Mouse (Mus musculus) limb, embryonic 14.5 days (tissue): ENCODE results near the gene Sumf2. TPM values are rescaled to one million over a fixed set of nuclear protein-coding genes. Genes with fewer than 3 reads are reported as not detected.

ENCODE experiments used
- ATAC-seq: fragments of 200-750 bp; cut with Nextera tagmentation; 2 replicates; pipeline ENCODE4 v1.8.0; 2017; ENCODE audit warnings: low read depth, moderate number of reproducible peaks, moderate TSS enrichment; ENCODE audit not compliant: low FRiP score
- DNase-seq: peaks from one replicate; pipeline ENCODE4 v3.0.0-alpha.2; 2015; ENCODE audit warnings: low spot score
- H3K27ac ChIP-seq: fragments of 300-500 bp; sonication (generic); replicated peaks from 2 replicates; pipeline ENCODE4 v1.5.1; 2014; ENCODE audit warnings: low read depth, mild to moderate bottlenecking, low read length, moderate library complexity, mixed read lengths
- H3K27me3 ChIP-seq: fragments of 300-500 bp; sonication (generic); 2 replicates; pipeline ENCODE4 v1.6.1; 2014; ENCODE audit warnings: low read length, mixed read lengths; ENCODE audit not compliant: control insufficient read depth, insufficient read depth
- H3K36me3 ChIP-seq: fragments of 300-500 bp; sonication (generic); 2 replicates; pipeline ENCODE4 v1.6.1; 2014; ENCODE audit warnings: mild to moderate bottlenecking, low read length, moderate library complexity, mixed read lengths; ENCODE audit not compliant: control insufficient read depth, insufficient read depth
- H3K4me1 ChIP-seq: fragments of 300-500 bp; sonication (generic); 2 replicates; pipeline ENCODE4 v1.6.1; 2014; ENCODE audit warnings: antibody characterized with exemption, low read length, mixed read lengths; ENCODE audit not compliant: control insufficient read depth, insufficient read depth
- H3K4me2 ChIP-seq: fragments of 300-500 bp; sonication (generic); replicated peaks from 2 replicates; pipeline ENCODE4 v1.6.1; 2014; ENCODE audit warnings: low read depth, mild to moderate bottlenecking, low read length, moderate library complexity; ENCODE audit not compliant: severe bottlenecking
- H3K4me3 ChIP-seq: fragments of 300-500 bp; sonication (generic); replicated peaks from 2 replicates; pipeline ENCODE4 v1.5.1; 2014; ENCODE audit warnings: low read length
- H3K9ac ChIP-seq: fragments of 300-500 bp; sonication (generic); 2 replicates; pipeline ENCODE4 v1.6.1; 2014; ENCODE audit warnings: mild to moderate bottlenecking, low read depth, low read length, moderate library complexity; ENCODE audit not compliant: severe bottlenecking
- H3K9me3 ChIP-seq: fragments of 300-500 bp; sonication (generic); 2 replicates; pipeline ENCODE4 v1.6.1; 2016; ENCODE audit warnings: low read length; ENCODE audit not compliant: control insufficient read depth
- POLR2A ChIP-seq: fragments of 200-500 bp; IDR thresholded peaks from 2 replicates; pipeline ENCODE4 v1.8.0; 2012; ENCODE audit warnings: inconsistent platforms, mild to moderate bottlenecking, moderate library complexity, borderline replicate concordance; ENCODE audit not compliant: insufficient read depth, insufficient read length; ENCODE audit errors: extremely low read depth
- WGBS: fragments of 180-500 bp; shearing (Covaris S2); extraction: QIAGEN DNeasy Blood & Tissue Kit; methylation state at CpG from one replicate; pipeline ENCODE4 v1.1.7; 2014; 5-methylcytosine and 5-hydroxymethylcytosine counted together
- polyA plus RNA-seq, 2 experiments: library from polyadenylated mRNA; depleted of rRNA in 1 of 2; stranded (reverse) in 1 of 2; unstranded in 1 of 2; fragments of >200 nt; fragmentation: Nextera tagmentation in 1 of 2; extraction: Ambion mirVana in 1 of 2; gene quantifications; 2 replicates each; pipeline versions ENCODE4 v1.2.1 to v1.2.3; 2012 to 2014

Sumf2 gene
- 50.1 and 55.9 TPM in 2 replicates for polyA plus RNA-seq (2012; rRNA removed)
- 53.8 and 61.3 TPM in 2 replicates for polyA plus RNA-seq (2014; fragmentation: Nextera tagmentation; extraction: Ambion mirVana)

DNA sequence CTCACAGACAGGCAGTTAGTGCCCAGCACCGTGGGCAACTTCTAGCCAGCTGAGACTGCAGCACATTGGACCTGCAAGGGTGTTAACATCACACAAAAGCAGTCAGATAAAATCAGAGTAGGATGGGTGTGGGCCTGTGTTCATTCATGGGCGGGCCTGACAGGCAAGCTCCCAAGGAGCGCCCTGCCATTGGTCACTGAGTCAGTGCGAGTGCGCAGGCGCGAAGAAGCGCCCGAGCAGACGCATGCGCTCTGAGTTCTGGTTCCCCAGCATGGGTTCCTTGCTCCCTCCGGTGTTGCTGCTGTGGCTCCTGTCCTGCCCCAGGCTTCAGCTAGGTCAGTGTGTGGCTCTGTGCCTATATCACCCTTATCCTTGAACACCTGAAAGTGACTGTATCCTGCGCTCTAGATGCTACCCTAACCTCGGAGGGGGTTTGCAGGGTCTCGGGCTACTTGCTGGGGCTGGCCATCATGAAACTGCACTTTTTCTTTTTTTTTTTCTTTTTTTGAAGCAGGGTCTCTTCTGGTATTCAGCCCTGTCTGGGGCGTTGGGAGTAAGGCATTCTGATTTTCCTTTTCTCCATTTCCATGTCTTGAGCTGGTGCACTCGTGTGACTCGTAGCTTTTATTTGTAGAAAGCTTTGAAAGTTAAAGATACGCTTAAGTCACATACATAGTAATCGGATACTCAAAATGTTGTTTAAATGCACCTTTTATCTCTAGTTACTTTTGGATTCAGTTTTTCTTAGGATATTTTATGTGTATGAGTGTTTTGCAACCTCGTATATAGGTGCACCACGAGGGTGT is at the start of gene Sumf2:
TSS of gene Sumf2 (plus strand) at position 235 of the 806 bp plus-strand sequence.
- DNase-seq = peak; percentile 96
- Histone ChIP-seq H3K4me3 (peak within 1 kb of the TSS; percentile 72), H3K9ac (peak within 1 kb of the TSS; percentile 73), H3K36me3 (peaks cover 28% of the 10 kb centered on the region), H3K27ac (peak within 1 kb of the TSS; percentile 46; the same call in 1 of the 2 replicates), H3K4me1 (peaks cover 4% of the 10 kb centered on the region), H3K27me3 (no peaks in the 10 kb centered on the region), H3K9me3 (no peaks in the 10 kb centered on the region), H3K4me2 (peak within 1 kb of the TSS; percentile 51)
- peak; percentile 98 for ATAC-seq
- peak; percentile 90; the same call in 1 of the 2 replicates for TF ChIP-seq POLR2A
- 11% methylated on average over 22 of the region's 22 CpGs for WGBS

DNA sequence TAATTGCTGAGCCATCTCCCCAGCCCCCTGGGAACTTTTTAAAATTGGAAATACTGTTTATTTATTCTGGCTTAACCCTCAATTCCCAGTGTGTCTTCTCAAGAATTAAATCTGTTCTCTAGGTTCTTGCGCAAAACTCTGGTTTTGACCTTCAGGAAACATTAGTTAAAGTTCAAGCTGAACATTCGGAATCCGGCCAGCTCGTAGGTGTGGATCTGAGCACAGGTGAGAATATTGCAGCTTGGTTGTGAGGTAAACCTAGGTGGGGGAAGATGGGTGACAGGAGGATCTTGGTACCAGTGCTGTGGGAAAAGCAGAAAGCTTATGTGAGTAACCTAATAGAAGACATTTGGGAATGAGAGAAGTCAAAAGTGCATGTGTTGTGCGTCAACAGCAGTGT is 1.9 kb upstream of the Sumf2 start:
- 92% methylated on average over 5 of the region's 5 CpGs for WGBS
- H3K27ac ChIP-seq = no peak overlapping the region
- no peaks in the 10 kb centered on the region for H3K9me3 ChIP-seq
- peaks cover 23% of the 10 kb centered on the region for H3K36me3 ChIP-seq
- ATAC-seq (no peak), DNase-seq (no peak)
- no peaks in the 10 kb centered on the region for H3K27me3 ChIP-seq
- TF ChIP-seq POLR2A = no peak
- peaks cover 4% of the 10 kb centered on the region for H3K4me1 ChIP-seq
- H3K4me2 ChIP-seq = no peak overlapping the region
- no peak overlapping the region for H3K4me3 ChIP-seq
- H3K9ac ChIP-seq = no peak overlapping the region

DNA sequence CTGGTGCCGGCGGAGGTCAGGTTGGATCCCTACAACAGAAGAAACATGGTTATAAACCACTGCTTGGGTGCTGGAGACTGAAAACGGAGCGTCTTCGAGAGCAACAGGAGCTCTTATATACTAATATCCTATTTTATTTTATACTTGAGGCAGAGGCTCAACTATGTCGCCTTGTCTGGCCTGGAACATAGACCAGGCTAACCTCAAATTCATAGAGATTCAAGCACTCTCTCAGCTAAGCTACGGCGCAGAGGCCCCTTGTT is 703 bp downstream of the Sumf2 start:
- Histone ChIP-seq H3K9ac (peak overlapping the region; percentile 73), H3K27me3 (no peaks in the 10 kb centered on the region), H3K4me3 (peak overlapping the region; percentile 72), H3K36me3 (peaks cover 28% of the 10 kb centered on the region), H3K27ac (no peak overlapping the region), H3K4me2 (peak overlapping the region; percentile 51), H3K9me3 (no peaks in the 10 kb centered on the region), H3K4me1 (peaks cover 4% of the 10 kb centered on the region)
- TF ChIP-seq POLR2A = no peak
- DNase-seq (no peak), ATAC-seq (no peak)
- 46% methylated on average over 8 of the region's 8 CpGs for WGBS

DNA sequence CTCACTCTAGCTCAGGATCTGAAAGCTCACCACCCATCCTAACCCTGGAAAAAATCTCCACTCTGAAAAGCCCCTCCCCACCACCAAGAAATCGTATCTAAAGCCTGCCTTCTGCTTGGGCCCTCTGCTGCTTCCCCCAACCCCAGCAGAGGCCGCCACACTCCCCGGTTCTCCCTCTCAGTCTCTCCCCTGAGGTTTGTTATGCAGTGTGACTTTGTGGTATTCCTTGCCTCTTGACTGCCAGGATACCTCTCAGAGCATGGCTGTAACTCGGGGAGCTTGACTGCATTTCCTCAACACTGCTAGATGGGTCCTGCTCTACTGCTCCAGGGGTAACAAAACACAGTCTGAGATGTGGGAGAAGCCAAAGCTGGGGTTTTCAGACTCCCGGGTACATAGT is 8.4 kb downstream of the Sumf2 start:
- Histone ChIP-seq H3K9me3 (no peaks in the 10 kb centered on the region), H3K36me3 (peaks cover 61% of the 10 kb centered on the region), H3K9ac (no peak overlapping the region), H3K4me1 (no peaks in the 10 kb centered on the region), H3K27ac (no peak overlapping the region), H3K27me3 (no peaks in the 10 kb centered on the region), H3K4me3 (no peak overlapping the region), H3K4me2 (no peak overlapping the region)
- WGBS = 49% methylated on average over 5 of the region's 5 CpGs
- no peak for DNase-seq
- no peak for ATAC-seq
- no peak for TF ChIP-seq POLR2A

DNA sequence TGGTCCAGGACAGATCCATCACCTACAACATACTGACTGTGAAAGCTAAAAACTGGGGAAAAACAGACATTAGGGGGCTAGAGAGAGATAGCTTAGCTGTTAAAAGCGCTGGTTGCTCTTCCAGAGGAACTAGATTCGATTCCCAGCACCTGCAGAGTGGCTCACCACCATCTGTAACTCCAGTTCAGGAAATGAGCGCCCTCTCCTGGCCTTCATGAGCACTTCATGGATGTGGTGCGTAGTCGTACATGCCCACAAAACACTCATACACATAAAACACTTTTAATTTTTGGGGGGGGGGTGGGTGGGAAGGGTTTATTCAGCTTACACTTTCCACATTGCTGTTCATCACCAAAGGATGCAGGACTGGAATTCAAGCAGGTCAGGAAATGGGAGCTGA is 9.6 kb downstream of the Sumf2 start:
- no peak for TF ChIP-seq POLR2A
- Histone ChIP-seq H3K4me3 (no peak overlapping the region), H3K36me3 (peaks cover 65% of the 10 kb centered on the region), H3K9ac (no peak overlapping the region), H3K27ac (no peak overlapping the region), H3K4me1 (no peaks in the 10 kb centered on the region), H3K4me2 (no peak overlapping the region), H3K27me3 (no peaks in the 10 kb centered on the region), H3K9me3 (no peaks in the 10 kb centered on the region)
- ATAC-seq = no peak
- no peak for DNase-seq
- WGBS = 86% methylated on average over 5 of the region's 5 CpGs
